Mouse (Mus musculus): ENCODE results near the gene Lrrc7.
A peak's percentile ranks its signal among the peaks of the same experiment; 100 is the strongest.

The Lrrc7 gene

DNA sequence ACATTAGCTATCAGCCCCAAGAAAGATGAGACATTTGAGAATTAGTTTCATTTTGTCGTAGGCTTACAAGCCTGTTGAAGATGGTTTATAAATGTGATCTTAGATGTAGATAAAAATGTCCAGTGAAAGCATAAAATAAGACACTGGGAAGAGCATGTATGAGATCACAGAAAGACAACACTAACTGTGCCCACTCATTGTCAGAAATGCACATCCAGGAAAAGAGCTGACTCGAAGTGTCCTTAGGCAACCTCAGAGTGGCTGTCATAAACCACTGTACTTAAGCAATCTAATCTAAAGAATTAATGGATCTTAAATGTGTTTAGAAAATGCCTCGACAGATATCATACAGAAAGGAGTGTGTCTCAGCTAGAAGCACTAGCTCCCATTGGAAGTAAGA lies 196.2 kb downstream of the Lrrc7 start:
- DNase-seq (ENCODE audit: low spot score in 2 of 2): no peak

DNA sequence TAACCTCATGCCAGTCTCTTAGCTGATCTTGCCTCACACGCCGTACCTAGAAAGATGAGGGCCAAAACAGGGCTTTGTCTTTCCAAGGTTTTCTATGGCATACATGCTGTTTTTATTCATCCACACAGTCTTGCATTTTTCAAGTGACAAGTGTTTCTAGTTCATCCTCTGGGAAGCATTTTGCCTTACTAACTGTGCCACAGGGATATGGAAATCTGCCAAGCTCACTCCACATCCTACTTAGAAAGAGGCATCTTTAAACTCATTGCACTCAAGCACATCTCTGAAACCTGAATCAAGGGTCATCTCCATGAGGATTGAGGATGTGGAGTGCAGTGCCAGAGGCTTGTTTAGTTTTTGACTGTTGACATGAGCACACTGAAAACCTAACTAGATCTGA lies 199.9 kb downstream of the Lrrc7 start:
- no peak for DNase-seq (ENCODE audit: low spot score in 2 of 2)

DNA sequence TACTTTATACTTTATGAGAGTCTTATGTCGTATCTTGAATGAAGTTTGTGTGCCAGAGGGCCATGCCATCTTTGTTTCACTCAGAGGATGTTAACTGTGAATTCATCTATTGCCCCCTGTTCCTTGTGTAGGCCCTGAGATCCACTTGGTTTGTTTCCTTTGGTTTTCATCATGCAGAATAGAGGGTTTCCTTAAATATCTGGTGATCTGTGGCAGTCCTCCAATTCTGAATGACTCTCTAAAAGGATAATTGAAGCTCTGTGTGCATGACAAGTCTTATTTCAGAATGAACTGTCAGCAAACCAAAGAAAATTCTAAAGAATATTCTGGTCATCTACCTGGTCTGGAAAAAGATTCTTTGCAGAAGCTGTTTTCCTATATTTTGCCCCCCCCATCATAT lies 205.3 kb downstream of the Lrrc7 start:
- no peak for DNase-seq (ENCODE audit: low spot score in 2 of 2)

DNA sequence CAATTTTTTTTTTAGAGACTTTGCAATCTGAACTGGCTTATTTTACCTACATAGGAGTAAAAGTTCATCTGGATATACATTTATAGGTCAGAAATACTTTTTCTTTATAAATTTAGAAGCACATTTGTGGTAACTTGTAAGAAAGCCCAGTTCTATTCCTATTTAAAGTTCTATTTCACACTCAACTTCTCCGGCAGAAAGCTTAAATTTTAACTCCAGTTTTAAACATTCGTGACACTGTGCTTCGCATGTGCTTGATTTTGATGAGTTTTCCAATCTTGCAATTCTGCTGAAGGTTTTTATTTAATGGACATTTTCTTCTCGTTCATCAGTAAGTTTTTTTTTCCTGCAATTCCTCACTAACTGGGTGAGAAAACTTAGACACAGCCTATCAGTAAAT lies 205.8 kb downstream of the Lrrc7 start:
- DNase-seq (ENCODE audit: low spot score in 2 of 2): no peak

DNA sequence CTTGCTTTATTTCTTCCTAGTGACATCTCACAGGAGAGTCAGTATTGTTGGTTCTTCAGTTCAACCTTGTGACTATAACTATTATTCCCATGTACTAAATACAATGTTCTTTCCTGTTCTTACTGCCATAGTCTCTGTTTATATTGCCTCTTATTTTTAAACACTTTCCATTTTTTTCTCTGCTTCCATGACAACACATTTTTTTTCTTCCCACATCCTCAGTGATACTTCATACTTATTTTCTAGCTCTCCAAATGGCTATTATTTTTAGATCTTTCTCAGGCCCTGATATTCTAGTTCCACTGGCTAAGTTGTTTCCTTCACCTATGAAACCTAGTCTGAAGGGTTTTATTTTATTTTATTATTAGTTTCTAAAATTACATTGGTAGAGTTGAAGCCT lies 221.2 kb downstream of the Lrrc7 start:
- DNase-seq (ENCODE audit: low spot score in 2 of 2): no peak

DNA sequence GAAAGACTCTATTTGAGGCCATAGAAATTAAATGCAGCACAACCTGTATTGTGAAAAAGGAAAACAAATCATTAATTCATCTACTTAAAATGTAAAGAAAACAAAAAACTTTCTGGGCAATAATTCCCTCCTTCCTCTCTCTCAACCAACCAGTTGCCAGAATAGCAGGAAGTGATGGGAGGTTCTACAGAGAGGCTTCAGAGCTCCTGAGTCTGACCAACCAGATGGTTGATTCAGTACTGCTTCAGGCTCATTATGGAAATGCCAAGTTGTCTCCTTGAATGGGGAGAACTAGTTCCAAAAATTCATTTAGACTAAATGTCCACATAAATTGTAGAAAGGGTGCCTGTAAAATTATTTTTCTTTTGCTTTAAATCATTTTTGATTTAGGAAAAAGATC lies 231.9 kb downstream of the Lrrc7 start:
- no peak for DNase-seq (ENCODE audit: low spot score in 2 of 2)

DNA sequence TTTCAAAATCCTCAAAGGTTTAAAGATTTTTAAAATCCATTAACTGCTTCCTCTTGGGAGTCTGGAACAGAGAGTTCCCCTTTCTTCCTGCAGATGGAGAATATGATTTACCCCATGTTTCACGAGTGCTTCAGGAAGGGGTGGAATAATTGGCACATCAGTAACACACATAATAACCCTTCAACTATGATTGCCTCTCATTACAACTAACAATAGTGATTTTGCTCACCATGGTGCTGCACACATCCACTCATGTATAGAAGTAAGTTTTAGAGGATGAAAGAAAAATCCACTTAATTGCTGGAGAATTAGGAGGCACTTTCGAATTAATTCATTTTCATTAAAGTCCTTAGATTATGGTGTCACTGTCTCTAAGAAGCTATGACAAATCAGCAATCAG lies 251.6 kb downstream of the Lrrc7 start:
- no peak for DNase-seq (ENCODE audit: low spot score in 2 of 2)

DNA sequence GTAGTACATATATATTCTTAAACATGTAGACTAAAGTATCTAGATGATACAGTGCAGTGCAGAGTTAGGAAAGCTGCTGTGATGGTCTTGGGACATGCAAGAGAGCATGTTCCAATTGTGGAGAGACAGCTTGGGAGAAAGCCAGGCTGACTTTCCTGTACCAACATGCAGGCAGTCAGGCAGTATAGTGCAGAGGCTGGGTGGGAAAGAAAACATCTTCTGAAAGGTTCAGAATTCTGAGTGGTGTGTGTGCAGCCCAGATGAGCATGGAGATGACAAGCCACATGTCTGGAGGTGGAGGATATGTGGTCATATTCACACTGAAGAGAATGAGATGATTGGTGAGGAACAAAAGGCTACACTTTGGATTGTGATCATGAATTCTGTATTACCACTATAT lies 254.6 kb downstream of the Lrrc7 start:
- no peak for DNase-seq (ENCODE audit: low spot score in 2 of 2)

DNA sequence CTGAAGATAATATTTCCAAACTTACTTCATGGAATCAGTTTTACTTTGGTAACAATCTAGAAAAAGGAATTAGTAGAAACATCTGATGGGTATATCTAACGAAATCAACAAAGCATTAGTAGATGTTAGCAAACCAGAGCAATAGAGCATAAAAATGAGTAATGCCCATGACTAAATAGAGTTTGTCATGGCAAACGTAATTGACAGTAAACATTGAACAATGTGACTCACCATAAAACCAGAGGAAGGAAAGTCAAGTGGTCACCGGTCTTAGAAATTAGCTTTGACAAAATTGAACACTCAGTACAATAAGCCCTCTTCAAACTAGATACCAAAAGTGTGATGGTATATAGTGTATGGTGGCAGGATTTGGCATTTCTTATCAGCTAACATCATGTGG lies 263.3 kb downstream of the Lrrc7 start:
- DNase-seq (ENCODE audit: low spot score in 2 of 2): no peak

DNA sequence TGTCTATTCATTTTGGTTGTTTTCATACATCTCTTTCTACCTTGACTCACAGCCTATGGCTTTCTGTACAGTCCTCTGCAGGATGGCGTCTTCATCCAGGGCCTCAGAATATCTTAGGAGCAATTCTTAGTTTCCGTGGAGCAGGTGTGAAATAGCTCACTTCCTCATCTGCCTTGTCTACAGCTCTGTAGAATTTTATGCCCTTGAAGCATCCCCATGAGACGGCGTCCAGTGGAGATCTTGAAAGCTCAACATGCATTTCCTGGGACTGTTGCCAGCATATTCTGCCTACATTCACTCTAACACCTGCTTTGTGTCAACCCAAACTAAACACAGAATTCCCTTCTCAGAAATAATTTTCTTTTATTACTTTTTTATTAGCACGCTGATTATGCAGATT lies 267.0 kb downstream of the Lrrc7 start:
- no peak for DNase-seq (ENCODE audit: low spot score in 2 of 2)

DNA sequence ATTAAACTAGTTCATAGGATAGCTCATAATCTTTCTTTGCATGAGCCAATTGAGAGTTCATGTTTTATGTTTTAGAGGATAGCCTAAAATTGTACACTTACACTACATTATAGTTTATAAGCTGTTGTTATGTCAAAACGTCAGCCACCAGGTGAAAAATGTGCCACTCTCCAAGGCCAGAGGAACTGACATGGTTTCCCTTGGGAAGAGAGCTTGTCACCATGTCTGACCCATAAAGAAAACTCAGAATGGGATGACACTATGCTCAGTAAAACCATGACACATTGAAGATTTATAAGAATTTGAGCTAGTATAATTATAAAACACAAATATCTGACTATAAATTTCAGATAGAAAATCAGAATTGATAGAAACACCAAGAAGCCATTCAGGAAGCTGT lies 277.6 kb downstream of the Lrrc7 start:
- no peak for DNase-seq (ENCODE audit: low spot score in 2 of 2)

DNA sequence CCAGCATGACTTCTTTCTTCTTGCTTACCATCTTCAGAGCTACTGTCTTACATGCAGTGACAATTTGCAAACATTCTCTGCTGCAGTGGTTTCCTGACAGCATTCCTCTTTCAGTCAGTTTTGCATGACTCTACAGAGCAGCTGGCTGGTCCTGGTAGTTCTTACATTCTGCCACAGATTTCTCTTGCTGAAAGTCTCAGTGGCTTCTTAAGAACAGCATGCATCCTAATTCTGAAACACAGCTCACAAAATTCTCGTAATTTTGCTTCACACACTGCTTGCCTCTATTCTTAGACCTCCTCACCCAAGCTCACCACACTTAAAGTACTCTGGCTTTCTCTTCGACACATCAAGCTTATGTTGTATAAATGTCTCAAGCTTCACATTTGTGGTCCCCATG lies 283.4 kb downstream of the Lrrc7 start:
- no peak for DNase-seq (ENCODE audit: low spot score in 2 of 2)

DNA sequence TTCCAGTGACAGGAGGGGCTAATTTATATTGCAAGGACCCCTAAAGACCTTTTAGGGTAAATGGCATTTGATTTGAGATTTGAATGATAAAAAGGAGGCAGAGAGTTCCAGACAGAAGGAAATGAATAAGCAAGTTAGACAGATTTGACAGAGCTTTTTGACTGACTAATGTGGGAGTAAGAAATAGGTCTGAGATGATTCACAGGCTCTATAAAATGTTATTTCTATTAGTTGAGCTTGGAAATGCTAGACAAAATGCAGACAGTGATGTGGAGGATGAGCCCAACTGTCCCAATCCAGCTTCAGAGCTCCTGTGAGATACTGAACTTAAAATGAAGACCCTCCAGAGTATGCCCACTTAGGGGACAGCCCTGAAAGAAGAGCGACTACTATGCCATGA lies 289.3 kb downstream of the Lrrc7 start:
- no peak for DNase-seq (ENCODE audit: low spot score in 2 of 2)

DNA sequence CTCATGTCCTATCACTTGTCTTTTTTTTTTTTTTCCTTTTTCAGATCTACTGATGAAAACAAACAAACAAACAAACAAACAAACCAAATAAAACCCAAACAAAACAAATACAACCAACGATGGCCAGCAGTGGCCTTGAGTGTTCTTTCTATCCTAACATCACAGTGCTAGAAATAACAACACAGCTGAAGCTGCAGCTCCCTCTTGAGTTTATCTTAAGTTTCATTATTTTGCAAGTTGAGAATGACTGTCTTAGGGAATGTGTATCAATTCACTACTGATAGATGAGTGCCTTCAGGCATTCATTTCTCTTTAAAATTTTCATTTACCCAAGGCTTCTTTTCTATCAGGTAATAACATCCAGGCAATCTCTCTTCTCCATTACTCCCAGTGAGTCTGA lies 291.1 kb downstream of the Lrrc7 start:
- no peak for DNase-seq (ENCODE audit: low spot score in 2 of 2)

DNA sequence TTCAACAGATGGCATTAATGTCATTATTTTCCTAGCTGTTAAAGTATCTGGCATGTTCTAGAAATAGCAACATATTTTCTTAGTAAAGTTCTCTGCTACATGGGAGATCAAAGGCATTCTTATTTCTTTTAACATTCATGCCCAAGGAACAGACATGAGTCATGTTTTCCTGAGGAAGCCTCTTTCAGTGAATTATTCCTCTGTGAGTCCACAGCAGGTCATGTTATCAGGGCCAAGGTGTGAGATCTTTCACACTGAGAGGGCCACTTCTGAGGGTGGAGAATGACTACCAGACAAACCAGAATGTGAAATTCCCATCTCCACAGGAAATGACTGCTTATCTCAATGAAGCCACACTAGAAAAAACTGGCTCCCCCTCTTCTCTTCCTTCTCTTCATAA lies 309.4 kb downstream of the Lrrc7 start:
- no peak for DNase-seq (ENCODE audit: low spot score in 2 of 2)

DNA sequence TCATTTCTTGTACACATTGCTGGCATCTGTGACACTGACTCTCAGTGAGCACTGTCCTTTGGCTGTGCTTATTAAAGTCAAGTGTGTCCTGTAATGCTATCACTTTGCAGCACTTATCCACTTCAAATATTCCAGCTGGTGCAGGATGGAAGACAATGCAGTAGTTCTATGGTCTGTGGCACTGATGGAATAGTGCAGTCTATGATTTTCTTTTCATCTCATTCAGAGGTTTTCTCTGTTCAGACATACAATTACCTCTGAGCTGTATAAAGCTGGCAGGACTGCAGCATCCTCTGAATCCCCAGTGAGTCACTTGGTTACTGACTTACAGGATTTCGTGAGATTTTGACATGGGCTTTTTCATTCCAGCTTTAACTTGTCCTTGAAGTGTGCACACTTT lies 314.3 kb downstream of the Lrrc7 start:
- DNase-seq (ENCODE audit: low spot score in 2 of 2): no peak

DNA sequence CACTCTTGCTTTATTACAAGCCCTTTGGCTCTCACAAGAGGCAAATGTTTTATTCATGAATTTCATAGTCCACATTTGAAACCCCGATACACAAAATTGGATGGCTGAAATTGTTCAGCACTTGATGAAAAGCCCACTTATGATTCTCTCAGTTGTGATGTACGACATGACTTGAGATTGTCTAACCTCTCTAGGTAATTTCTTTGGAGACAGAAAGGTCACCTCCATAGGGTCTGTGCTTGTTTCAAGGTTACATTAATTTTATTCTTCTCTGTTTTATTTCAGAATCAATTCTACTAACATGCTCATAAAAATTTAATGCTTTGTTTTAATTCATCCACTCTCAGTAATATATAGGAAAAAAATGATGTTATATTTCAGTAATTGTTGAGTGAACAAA lies 351.4 kb downstream of the Lrrc7 start:
- DNase-seq (ENCODE audit: low spot score in 2 of 2): no peak

DNA sequence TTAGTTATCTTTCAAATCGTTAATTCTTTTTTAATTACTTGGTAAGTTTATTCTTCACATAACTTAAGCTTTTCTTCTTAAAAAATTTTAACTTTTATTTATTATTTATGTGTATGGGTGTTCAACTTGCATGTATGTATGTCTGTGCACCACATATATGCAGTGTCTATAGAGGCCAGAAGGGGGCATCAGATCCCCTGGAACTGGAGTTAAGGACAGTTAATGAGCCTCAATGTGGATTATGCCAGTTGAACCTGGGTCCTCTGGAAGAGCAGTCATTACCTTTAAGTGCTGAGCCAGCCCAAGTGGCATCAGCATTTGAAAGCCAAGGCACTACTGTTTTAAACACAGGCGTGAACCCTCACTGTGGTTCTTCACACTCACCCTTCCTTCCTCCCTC lies 352.0 kb downstream of the Lrrc7 start:
- DNase-seq (ENCODE audit: low spot score in 2 of 2): peak in 1 of 2 experiments; percentile 26

DNA sequence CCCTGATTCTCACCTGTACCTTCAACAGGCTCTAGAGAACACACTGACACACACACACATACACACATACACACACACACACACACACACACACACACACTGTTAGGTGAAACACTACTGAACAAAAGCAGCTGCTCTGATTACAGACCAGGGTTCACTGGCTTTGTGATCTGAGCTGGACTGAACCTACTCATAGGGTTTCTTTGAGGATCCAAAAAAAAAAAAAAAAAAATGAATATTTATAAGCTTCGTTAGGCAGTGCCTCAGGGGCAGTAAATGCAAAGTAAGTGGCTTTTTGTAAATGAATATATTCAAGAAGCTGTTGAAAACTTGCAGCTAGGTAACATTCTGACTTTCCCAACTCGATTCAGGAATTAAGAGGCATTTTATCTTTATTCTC lies 354.2 kb downstream of the Lrrc7 start:
- DNase-seq (ENCODE audit: low spot score in 2 of 2): no peak

DNA sequence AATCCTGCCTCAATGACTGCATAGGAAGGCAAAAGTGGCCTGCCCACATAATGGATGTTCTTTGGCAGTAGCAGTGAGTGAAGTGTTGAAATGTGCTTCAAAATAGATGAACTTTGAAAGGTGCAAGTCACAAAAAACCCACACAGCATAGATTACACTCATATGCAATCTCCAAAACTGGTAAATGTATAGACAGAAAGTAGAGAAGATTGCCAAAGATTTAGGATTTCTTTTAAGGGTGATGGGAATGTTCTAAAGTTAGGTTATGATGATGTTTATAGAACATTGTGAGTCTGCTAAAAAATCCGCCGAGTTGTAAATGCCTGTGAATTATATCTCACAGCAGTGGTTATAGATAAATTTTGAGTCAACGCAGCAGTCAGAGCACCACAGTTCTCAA lies 359.2 kb downstream of the Lrrc7 start:
- no peak for DNase-seq (ENCODE audit: low spot score in 2 of 2)

DNA sequence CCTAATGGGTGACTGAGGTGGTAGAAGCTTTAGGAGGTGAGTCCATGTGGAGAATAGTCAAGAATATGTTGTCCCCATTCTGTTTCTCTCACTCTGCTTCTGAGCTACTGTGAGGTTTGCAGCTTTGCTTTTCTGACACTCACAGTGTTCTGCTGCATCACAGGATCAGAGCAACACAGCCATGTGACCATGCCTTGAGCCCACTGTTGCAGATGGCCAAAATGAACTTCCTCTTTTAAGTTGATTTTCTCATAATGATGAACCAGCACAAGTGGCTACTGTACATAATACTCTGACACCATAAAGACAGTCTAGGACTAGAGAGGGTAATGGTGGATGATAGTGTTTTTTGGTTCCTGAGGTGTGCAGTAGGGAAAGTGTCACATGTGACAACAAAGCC lies 366.6 kb downstream of the Lrrc7 start:
- DNase-seq (ENCODE audit: low spot score in 2 of 2): no peak

DNA sequence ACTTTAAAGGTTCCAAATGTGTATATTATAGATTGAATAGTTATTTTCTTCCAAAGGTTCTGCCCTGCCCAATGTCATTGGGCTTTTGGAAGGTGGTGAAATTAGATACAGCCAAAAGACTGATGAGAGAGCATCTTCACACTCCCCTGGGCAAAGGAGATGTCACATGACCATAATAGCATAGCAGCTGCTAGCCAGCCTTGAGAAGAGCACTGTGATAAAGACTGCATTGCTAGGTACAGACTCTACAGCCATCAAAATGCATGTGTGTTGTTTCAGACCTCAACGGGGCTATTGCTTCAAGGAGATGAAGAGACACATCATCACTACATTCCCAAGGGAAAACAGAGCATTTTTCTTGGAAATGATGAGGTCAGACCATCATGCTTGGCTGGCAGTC lies 368.8 kb downstream of the Lrrc7 start:
- DNase-seq (ENCODE audit: low spot score in 2 of 2): no peak

DNA sequence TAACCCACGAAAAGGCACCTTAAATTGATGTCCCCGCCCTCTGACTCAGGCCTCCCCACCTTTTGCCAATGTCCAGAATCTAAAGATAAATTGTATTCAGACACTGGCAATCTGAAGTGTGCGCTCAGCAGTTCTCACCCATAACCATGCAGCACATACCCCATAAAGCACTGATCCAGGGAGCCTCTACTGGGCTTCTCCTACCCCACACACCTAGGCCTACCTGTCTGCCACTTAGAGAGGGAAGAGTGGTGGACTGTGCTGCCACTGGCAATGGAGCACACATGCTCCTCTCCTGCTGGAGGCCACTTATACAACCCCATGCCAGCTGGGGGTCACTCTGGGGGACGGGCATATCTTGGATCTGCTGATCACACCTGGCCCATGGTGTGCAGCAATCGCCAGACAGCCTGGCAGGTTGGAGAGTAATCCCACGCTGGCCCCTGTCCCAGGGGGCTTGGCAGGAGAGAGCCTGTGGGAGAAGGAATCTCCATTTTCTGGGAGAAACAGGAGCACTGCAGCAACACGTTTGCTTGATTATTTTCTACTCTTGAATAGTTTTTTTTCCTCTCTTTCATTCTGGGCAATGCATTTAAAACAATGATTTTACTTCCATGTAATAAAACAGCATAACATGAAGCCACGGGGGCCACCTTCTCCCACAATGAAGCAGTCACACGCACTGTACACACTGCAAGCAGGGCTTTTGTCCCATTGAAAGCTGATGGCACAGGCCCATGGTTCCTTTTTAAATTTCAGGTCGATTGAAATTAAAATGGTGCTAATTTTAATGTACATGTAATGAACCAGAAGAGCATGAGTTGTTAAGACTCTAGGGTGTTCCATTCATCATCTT lies 386.9 kb downstream of the Lrrc7 start:
- DNase-seq (ENCODE audit: low spot score in 2 of 2): no peak

DNA sequence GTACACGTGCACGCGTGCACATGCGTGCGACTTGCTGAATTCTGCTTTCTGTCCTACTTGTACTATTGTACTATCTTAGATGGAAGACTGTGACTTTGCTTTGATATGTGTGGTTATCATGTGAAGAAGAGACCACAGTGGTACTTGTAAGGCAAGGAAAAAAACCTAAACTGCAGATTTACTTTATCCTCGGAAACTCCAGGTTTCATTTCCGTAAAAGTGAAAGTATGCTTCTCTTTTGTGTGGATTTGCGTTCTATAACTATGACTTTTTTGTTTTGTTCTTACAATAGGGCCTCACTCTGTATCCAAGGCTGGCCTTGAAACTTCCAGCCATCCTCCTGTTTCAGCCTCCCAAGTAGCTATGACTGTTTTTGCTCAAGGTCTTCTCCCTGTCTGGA lies 392.8 kb downstream of the Lrrc7 start:
- no peak for DNase-seq (ENCODE audit: low spot score in 2 of 2)

All from frontal cortex, postnatal 25 days (tissue).